Mouse (Mus musculus): ENCODE data around the gene Gstm4. TPM values are rescaled to one million over a fixed set of nuclear protein-coding genes. Genes with fewer than 3 reads are reported as not detected.
A peak's percentile ranks its signal among the peaks of the same experiment; 100 is the strongest.

Gstm4 gene
- polyA plus RNA-seq, 1 experiment from 2014 or later = 15.6 TPM

GRCm38 (mm10) chr3:108083161-108083560 lies 38.5 kb upstream of the Gstm4 start:
- Histone ChIP-seq H3K9ac (ENCODE audit: low read length) (no peak overlapping the region), H3K4me3 (ENCODE audit: control insufficient read depth in 1 of 2, insufficient read depth in 1 of 2, low read depth in 1 of 2, low read length in 2 of 2) (no peak overlapping the region), H3K36me3 (ENCODE audit: control insufficient read depth, insufficient read depth, low read length) (peaks cover 28% of the 10 kb centered on the region), H3K4me1 (ENCODE audit: control insufficient read depth in 2 of 2, insufficient read depth in 2 of 2, low read length in 2 of 2) (peaks cover 28 to 47% of the 10 kb centered on the region in 2 experiments), H3K27me3 (ENCODE audit: control insufficient read depth, insufficient read depth, low read length) (no peaks in the 10 kb centered on the region), H3K27ac (replicated peaks in 1 of 2; ENCODE audit: control insufficient read depth in 1 of 2, insufficient read depth in 1 of 2, low read depth in 2 of 2, low read length in 2 of 2) (no peak overlapping the region), H3K9me3 (ENCODE audit: control insufficient read depth, low read length) (no peaks in the 10 kb centered on the region), H3K4me2 (ENCODE audit: low read length) (no peak overlapping the region)
- 34% methylated on average over 2 of the region's 2 CpGs for WGBS
- ATAC-seq (ENCODE audit: insufficient number of reproducible peaks, insufficient read depth, low FRiP score, low read depth) = no peak

GRCm38 (mm10) chr3:108082251-108082875 lies 37.7 kb upstream of the Gstm4 start:
- H3K27ac ChIP-seq (replicated peaks in 1 of 2; ENCODE audit: control insufficient read depth in 1 of 2, insufficient read depth in 1 of 2, low read depth in 2 of 2, low read length in 2 of 2) = peak overlapping the region; percentile 14 to 51; a peak in 3 of 4 replicates
- peaks cover 36% of the 10 kb centered on the region for H3K36me3 ChIP-seq (ENCODE audit: control insufficient read depth, insufficient read depth, low read length)
- no peak for ATAC-seq (ENCODE audit: insufficient number of reproducible peaks, insufficient read depth, low FRiP score, low read depth)
- H3K27me3 ChIP-seq (ENCODE audit: control insufficient read depth, insufficient read depth, low read length) = no peaks in the 10 kb centered on the region
- 63% methylated on average over 1 of the region's 1 CpGs for WGBS
- peak overlapping the region; percentile 44 for H3K4me2 ChIP-seq (ENCODE audit: low read length)
- H3K4me3 ChIP-seq (ENCODE audit: control insufficient read depth in 1 of 2, insufficient read depth in 1 of 2, low read depth in 1 of 2, low read length in 2 of 2) = no peak overlapping the region
- H3K4me1 ChIP-seq (ENCODE audit: control insufficient read depth in 2 of 2, insufficient read depth in 2 of 2, low read length in 2 of 2) = peaks cover 27 to 45% of the 10 kb centered on the region in 2 experiments
- H3K9ac ChIP-seq (ENCODE audit: low read length) = peak overlapping the region; percentile 45; the same call in 1 of the 2 replicates
- no peaks in the 10 kb centered on the region for H3K9me3 ChIP-seq (ENCODE audit: control insufficient read depth, low read length)

- H3K9ac ChIP-seq (ENCODE audit: low read length) = peak overlapping the region; percentile 45; the same call in 1 of the 2 replicates
- peaks cover 24 to 38% of the 10 kb centered on the region in 2 experiments for H3K4me1 ChIP-seq (ENCODE audit: control insufficient read depth in 2 of 2, insufficient read depth in 2 of 2, low read length in 2 of 2)
- no peaks in the 10 kb centered on the region for H3K27me3 ChIP-seq (ENCODE audit: control insufficient read depth, insufficient read depth, low read length)
- H3K9me3 ChIP-seq (ENCODE audit: control insufficient read depth, low read length) = no peaks in the 10 kb centered on the region
- H3K27ac ChIP-seq (replicated peaks in 1 of 2; ENCODE audit: control insufficient read depth in 1 of 2, insufficient read depth in 1 of 2, low read depth in 2 of 2, low read length in 2 of 2) = peak overlapping the region; percentile 14 to 51; a peak in 2 of 4 replicates
- H3K4me2 ChIP-seq (ENCODE audit: low read length) = peak overlapping the region; percentile 44
- H3K36me3 ChIP-seq (ENCODE audit: control insufficient read depth, insufficient read depth, low read length) = peaks cover 43% of the 10 kb centered on the region
- WGBS = 35% methylated on average over 4 of the region's 4 CpGs
- no peak overlapping the region; a peak in 1 of 4 replicates for H3K4me3 ChIP-seq (ENCODE audit: control insufficient read depth in 1 of 2, insufficient read depth in 1 of 2, low read depth in 1 of 2, low read length in 2 of 2)
- no peak for ATAC-seq (ENCODE audit: insufficient number of reproducible peaks, insufficient read depth, low FRiP score, low read depth)
Measured at GRCm38 (mm10) chr3:108081681-108082080, 37.0 kb upstream of the Gstm4 start.

GRCm38 (mm10) chr3:108076836-108077235 lies 32.1 kb upstream of the Gstm4 start:
- peaks cover 70% of the 10 kb centered on the region for H3K36me3 ChIP-seq (ENCODE audit: control insufficient read depth, insufficient read depth, low read length)

GRCm38 (mm10) chr3:108072983-108073569 lies 28.4 kb upstream of the Gstm4 start:
- Histone ChIP-seq H3K27me3 (ENCODE audit: control insufficient read depth, insufficient read depth, low read length) (no peaks in the 10 kb centered on the region), H3K4me3 (ENCODE audit: control insufficient read depth in 1 of 2, insufficient read depth in 1 of 2, low read depth in 1 of 2, low read length in 2 of 2) (no peak overlapping the region), H3K9me3 (ENCODE audit: control insufficient read depth, low read length) (no peaks in the 10 kb centered on the region), H3K9ac (ENCODE audit: low read length) (no peak overlapping the region), H3K27ac (replicated peaks in 1 of 2; ENCODE audit: control insufficient read depth in 1 of 2, insufficient read depth in 1 of 2, low read depth in 2 of 2, low read length in 2 of 2) (no peak overlapping the region), H3K36me3 (ENCODE audit: control insufficient read depth, insufficient read depth, low read length) (peaks cover 41% of the 10 kb centered on the region), H3K4me1 (ENCODE audit: control insufficient read depth in 2 of 2, insufficient read depth in 2 of 2, low read length in 2 of 2) (peaks cover 5% of the 10 kb centered on the region in 2 experiments; a peak in 1 of 4 replicates), H3K4me2 (ENCODE audit: low read length) (no peak overlapping the region)
- 68% methylated on average over 10 of the region's 10 CpGs for WGBS
- ATAC-seq (ENCODE audit: insufficient number of reproducible peaks, insufficient read depth, low FRiP score, low read depth) = no peak

More at GRCm38 (mm10) chr3:108076836-108077235, 32.1 kb upstream of the Gstm4 start:
- Histone ChIP-seq H3K27me3 (ENCODE audit: control insufficient read depth, insufficient read depth, low read length) (no peaks in the 10 kb centered on the region), H3K4me2 (ENCODE audit: low read length) (no peak overlapping the region), H3K9me3 (ENCODE audit: control insufficient read depth, low read length) (no peaks in the 10 kb centered on the region), H3K27ac (replicated peaks in 1 of 2; ENCODE audit: control insufficient read depth in 1 of 2, insufficient read depth in 1 of 2, low read depth in 2 of 2, low read length in 2 of 2) (no peak overlapping the region), H3K9ac (ENCODE audit: low read length) (no peak overlapping the region), H3K4me1 (ENCODE audit: control insufficient read depth in 2 of 2, insufficient read depth in 2 of 2, low read length in 2 of 2) (peaks cover 4 to 5% of the 10 kb centered on the region in 2 experiments), H3K4me3 (ENCODE audit: control insufficient read depth in 1 of 2, insufficient read depth in 1 of 2, low read depth in 1 of 2, low read length in 2 of 2) (no peak overlapping the region)
- no peak for ATAC-seq (ENCODE audit: insufficient number of reproducible peaks, insufficient read depth, low FRiP score, low read depth)
- WGBS = 88% methylated on average over 9 of the region's 9 CpGs

- WGBS = 58% methylated on average over 10 of the region's 10 CpGs
- no peak for ATAC-seq (ENCODE audit: insufficient number of reproducible peaks, insufficient read depth, low FRiP score, low read depth)
- Histone ChIP-seq H3K36me3 (ENCODE audit: control insufficient read depth, insufficient read depth, low read length) (peaks cover 16% of the 10 kb centered on the region), H3K4me2 (ENCODE audit: low read length) (no peak overlapping the region; the same call in 1 of the 2 replicates), H3K9ac (ENCODE audit: low read length) (no peak overlapping the region), H3K4me3 (ENCODE audit: control insufficient read depth in 1 of 2, insufficient read depth in 1 of 2, low read depth in 1 of 2, low read length in 2 of 2) (no peak overlapping the region), H3K9me3 (ENCODE audit: control insufficient read depth, low read length) (no peaks in the 10 kb centered on the region), H3K4me1 (ENCODE audit: control insufficient read depth in 2 of 2, insufficient read depth in 2 of 2, low read length in 2 of 2) (peaks cover 5% of the 10 kb centered on the region in 2 experiments; a peak in 1 of 4 replicates), H3K27ac (replicated peaks in 1 of 2; ENCODE audit: control insufficient read depth in 1 of 2, insufficient read depth in 1 of 2, low read depth in 2 of 2, low read length in 2 of 2) (no peak overlapping the region), H3K27me3 (ENCODE audit: control insufficient read depth, insufficient read depth, low read length) (no peaks in the 10 kb centered on the region)
Measured at GRCm38 (mm10) chr3:108070295-108071293, 25.9 kb upstream of the Gstm4 start.

- H3K9ac ChIP-seq (ENCODE audit: low read length) = 0 out of 2 replicates have a peak overlapping the region, but pooled peaks have one; percentile 9
- WGBS = 32% methylated on average over 13 of the region's 13 CpGs
- H3K4me1 ChIP-seq (ENCODE audit: control insufficient read depth in 2 of 2, insufficient read depth in 2 of 2, low read length in 2 of 2) = peaks cover 5% of the 10 kb centered on the region in 2 experiments; a peak in 1 of 4 replicates
- H3K36me3 ChIP-seq (ENCODE audit: control insufficient read depth, insufficient read depth, low read length) = peaks cover 4% of the 10 kb centered on the region
- H3K4me2 ChIP-seq (ENCODE audit: low read length) = peak overlapping the region; percentile 55
- no peak overlapping the region for H3K27ac ChIP-seq (replicated peaks in 1 of 2; ENCODE audit: control insufficient read depth in 1 of 2, insufficient read depth in 1 of 2, low read depth in 2 of 2, low read length in 2 of 2)
- no peaks in the 10 kb centered on the region for H3K27me3 ChIP-seq (ENCODE audit: control insufficient read depth, insufficient read depth, low read length)
- peak overlapping the region in 1 of 2 experiments; percentile 13; a peak in 1 of 4 replicates for H3K4me3 ChIP-seq (ENCODE audit: control insufficient read depth in 1 of 2, insufficient read depth in 1 of 2, low read depth in 1 of 2, low read length in 2 of 2)
- no peaks in the 10 kb centered on the region for H3K9me3 ChIP-seq (ENCODE audit: control insufficient read depth, low read length)
- 0 out of 2 replicates have a peak, but pooled peaks have one; percentile 26 for ATAC-seq (ENCODE audit: insufficient number of reproducible peaks, insufficient read depth, low FRiP score, low read depth)
Measured at GRCm38 (mm10) chr3:108069231-108069870, 24.7 kb upstream of the Gstm4 start.

Data from heart, embryonic 14.5 days (tissue).